Mouse (Mus musculus) liver, adult 2 months (tissue): ENCODE results near the gene Ppm1k.

ENCODE experiments used
- CTCF ChIP-seq: fragments of 200-500 bp; IDR thresholded peaks from 2 replicates; pipeline ENCODE4 v1.5.1; 2011; ENCODE audit warnings: low read depth, low read length, control low read depth
- POLR2A ChIP-seq: fragments of 200-500 bp; IDR thresholded peaks from 2 replicates; pipeline ENCODE4 v1.6.1; 2011; ENCODE audit warnings: low read length, control low read depth; ENCODE audit not compliant: insufficient read depth; ENCODE audit errors: extremely low read depth

GRCm38 (mm10) chr6:57531011-57531410 lies 4.3 kb downstream of the Ppm1k start:
- TF ChIP-seq CTCF (no peak), POLR2A (no peak)
